Mouse (Mus musculus) lung, adult 2 months (tissue): Measurements from ENCODE around the gene Pfn1. TPM values are rescaled to one million over a fixed set of nuclear protein-coding genes. Genes with fewer than 3 reads are reported as not detected.

Experiments
- DNase-seq: peaks from one replicate; pipeline ENCODE4 v3.0.0; 2022
- H3K4me1 ChIP-seq: fragments of 200-500 bp; 2 replicates; pipeline ENCODE4 v1.6.1; 2011; ENCODE audit warnings: low read length; ENCODE audit not compliant: control insufficient read depth, insufficient read depth
- H3K4me3 ChIP-seq: fragments of 200-500 bp; replicated peaks from 2 replicates; pipeline ENCODE3; 2011; ENCODE audit warnings: low read depth, mild to moderate bottlenecking, control low read depth, low read length; ENCODE audit errors: extremely low read depth
- CTCF ChIP-seq: fragments of 200-500 bp; IDR thresholded peaks from 2 replicates; pipeline ENCODE4 v1.5.1; 2011; ENCODE audit warnings: mild to moderate bottlenecking, low read length, control low read depth; ENCODE audit not compliant: insufficient read depth
- POLR2A ChIP-seq: fragments of 200-500 bp; IDR thresholded peaks from 2 replicates; pipeline ENCODE4 v1.6.1; 2011; ENCODE audit warnings: low read depth, mild to moderate bottlenecking, control low read depth, low read length, borderline replicate concordance; ENCODE audit errors: extremely low read depth
- WGBS: fragments of 180-500 bp; shearing (Covaris S2); methylation state at CpG from one replicate; pipeline ENCODE4 v1.1.7; 2018; 5-methylcytosine and 5-hydroxymethylcytosine counted together
- polyA plus RNA-seq: library from polyadenylated mRNA; depleted of rRNA; stranded (reverse); fragments of >200 nt; gene quantifications from 2 replicates; pipeline ENCODE4 v1.2.3, GENCODE M21; 2012

Pfn1 gene
- polyA plus RNA-seq, 1 experiment = 933 TPM

- H3K4me3 ChIP-seq = no peak overlapping the region
- 88% methylated on average over 6 of the region's 6 CpGs for WGBS
- no peak for DNase-seq
- no peak for TF ChIP-seq CTCF
- no peak for TF ChIP-seq POLR2A
- peaks cover 4% of the 10 kb centered on the region; the same call in 1 of the 2 replicates for H3K4me1 ChIP-seq
Measured at GRCm38 (mm10) chr11:70643051-70643450, 11.4 kb downstream of the Pfn1 start.

- TF ChIP-seq POLR2A (no peak), CTCF (no peak)
- WGBS = 69% methylated on average over 7 of the region's 7 CpGs
Measured at GRCm38 (mm10) chr11:70641241-70641640, 13.2 kb downstream of the Pfn1 start.

GRCm38 (mm10) chr11:70639976-70640375 lies 14.5 kb downstream of the Pfn1 start:
- TF ChIP-seq CTCF = no peak
- no peak for TF ChIP-seq POLR2A
- DNase-seq = no peak
- Histone ChIP-seq H3K4me3 (no peak overlapping the region), H3K4me1 (no peaks in the 10 kb centered on the region)
- 45% methylated on average over 8 of the region's 8 CpGs for WGBS

More at GRCm38 (mm10) chr11:70641241-70641640, 13.2 kb downstream of the Pfn1 start:
- Histone ChIP-seq H3K4me3 (no peak overlapping the region), H3K4me1 (peaks cover 4% of the 10 kb centered on the region; the same call in 1 of the 2 replicates)
- no peak for DNase-seq

- TF ChIP-seq POLR2A (no peak), CTCF (no peak)
- DNase-seq = no peak
- 20% methylated on average over 5 of the region's 5 CpGs for WGBS
- Histone ChIP-seq H3K4me1 (no peaks in the 10 kb centered on the region), H3K4me3 (no peak within 1 kb of the TSS)
Measured at GRCm38 (mm10) chr11:70638714-70639278, 15.6 kb downstream of the Pfn1 start, which contains the start of gene Gp1ba. TSS of gene Gp1ba (plus strand) at chr11:70639122.

GRCm38 (mm10) chr11:70638293-70638692 lies 16.2 kb downstream of the Pfn1 start:
- 88% methylated on average over 1 of the region's 1 CpGs for WGBS
- no peak for TF ChIP-seq POLR2A
- TF ChIP-seq CTCF = no peak
- H3K4me1 ChIP-seq = no peaks in the 10 kb centered on the region
- H3K4me3 ChIP-seq = no peak overlapping the region
- no peak for DNase-seq

- no peak for TF ChIP-seq CTCF
- no peak for TF ChIP-seq POLR2A
- Histone ChIP-seq H3K4me1 (no peaks in the 10 kb centered on the region), H3K4me3 (no peak overlapping the region)
- 95% methylated on average over 1 of the region's 1 CpGs for WGBS
- no peak for DNase-seq
Measured at GRCm38 (mm10) chr11:70637764-70638163, 16.7 kb downstream of the Pfn1 start.

GRCm38 (mm10) chr11:70635601-70636000 lies 18.8 kb downstream of the Pfn1 start:
- TF ChIP-seq POLR2A (no peak), CTCF (no peak)
- 81% methylated on average over 4 of the region's 4 CpGs for WGBS
- DNase-seq = no peak
- H3K4me1 ChIP-seq = no peaks in the 10 kb centered on the region
- H3K4me3 ChIP-seq = no peak overlapping the region

GRCm38 (mm10) chr11:70630129-70630528 lies 24.3 kb downstream of the Pfn1 start:
- no peak for TF ChIP-seq POLR2A
- no peak overlapping the region for H3K4me3 ChIP-seq
- H3K4me1 ChIP-seq = no peaks in the 10 kb centered on the region
- DNase-seq = no peak
- 73% methylated on average over 7 of the region's 7 CpGs for whole genome bisulfite sequencing

GRCm38 (mm10) chr11:70629557-70629956 lies 24.9 kb downstream of the Pfn1 start:
- 47% methylated on average over 5 of the region's 5 CpGs for WGBS
- Histone ChIP-seq H3K4me1 (no peaks in the 10 kb centered on the region), H3K4me3 (no peak overlapping the region)
- TF ChIP-seq POLR2A (no peak), CTCF (0 out of 2 replicates have a peak, but pooled peaks have one; percentile 1)
- no peak for DNase-seq

GRCm38 (mm10) chr11:70628431-70628830 lies 26.0 kb downstream of the Pfn1 start:
- 49% methylated on average over 2 of the region's 2 CpGs for WGBS
- no peak for DNase-seq
- H3K4me1 ChIP-seq = no peaks in the 10 kb centered on the region
- TF ChIP-seq CTCF (no peak), POLR2A (no peak)
- no peak overlapping the region for H3K4me3 ChIP-seq
